Mouse (Mus musculus): ENCODE results near the gene Olfr1046. TPM values are rescaled to one million over a fixed set of nuclear protein-coding genes. Genes with fewer than 3 reads are reported as not detected.
"Not testable (repeated sequence)": the region's sequence is repeated elsewhere in the genome, so short reads cannot be mapped to it uniquely, and the experiment has no call there.

The Olfr1046 gene
- polyA plus RNA-seq (2012; ENCODE audit: insufficient read depth, low replicate concordance), result not detected in 2 replicates

DNA sequence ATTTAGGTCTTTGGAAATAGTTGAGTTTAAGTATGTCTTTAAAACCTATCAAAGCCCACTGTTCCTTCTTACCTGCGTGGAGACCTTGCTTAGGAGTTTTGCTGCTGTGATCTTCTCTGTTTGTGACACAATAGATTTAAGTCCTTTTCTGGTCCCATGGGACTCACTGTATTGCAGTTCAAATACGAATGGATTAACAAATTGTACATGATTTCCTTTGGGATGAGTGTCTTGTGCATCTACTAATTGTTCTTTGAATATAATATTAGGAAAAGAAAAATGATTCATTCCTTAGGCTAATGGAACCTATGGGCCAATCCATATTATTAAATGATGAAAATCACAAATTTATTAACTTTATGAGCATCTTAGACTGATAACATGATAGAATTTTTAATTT, at the start of gene Olfr1046:
Olfr1046 (minus strand) TSS at position 101 of the 400 bp plus-strand sequence.
- TF ChIP-seq FLI1 (IDR thresholded peaks at IDR 0.05; ENCODE audit: low read length), result no peak
- TF ChIP-seq GATA1 (IDR thresholded peaks at IDR 0.05; ENCODE audit: borderline replicate concordance, low read length), result no peak
- H3K36me3 ChIP-seq (replicated peaks; ENCODE audit: low read length), result no peaks in the 10 kb centered on the region
- no peaks in the 10 kb centered on the region for H3K27me3 ChIP-seq (replicated peaks)
- no peak within 1 kb of the TSS for H3K4me3 ChIP-seq (replicated peaks)
- no peaks in the 10 kb centered on the region for H3K4me1 ChIP-seq
- H3K9me3 ChIP-seq, result no peaks in the 10 kb centered on the region

DNA sequence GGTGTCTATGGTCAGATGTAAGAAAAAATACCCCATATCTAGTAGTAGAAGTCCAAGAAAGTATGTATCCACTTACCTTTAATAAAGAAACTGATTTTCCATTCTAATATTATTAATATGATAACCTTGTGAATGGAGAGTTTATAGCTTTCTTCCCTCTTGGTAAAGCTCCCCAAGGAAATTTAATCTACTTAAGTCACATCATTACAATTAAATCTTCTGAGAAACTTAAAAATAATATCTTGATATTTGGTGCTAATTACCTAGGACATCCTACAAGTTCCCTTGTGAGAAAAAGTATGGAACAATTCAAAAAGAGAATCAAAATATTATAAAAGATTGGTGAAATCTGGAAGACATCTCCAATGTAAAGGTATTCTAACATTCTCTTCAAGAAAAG, 39.1 kb upstream of the Olfr1046 start, which contains the start of gene Olfr1049:
Olfr1049 (minus strand) TSS at position 101 of the 400 bp plus-strand sequence.
- H3K4me1 ChIP-seq; H3K36me3 ChIP-seq (replicated peaks; ENCODE audit: low read length); H3K27me3 ChIP-seq (replicated peaks); H3K4me3 ChIP-seq (replicated peaks); H3K9me3 ChIP-seq: not testable (repeated sequence)

DNA sequence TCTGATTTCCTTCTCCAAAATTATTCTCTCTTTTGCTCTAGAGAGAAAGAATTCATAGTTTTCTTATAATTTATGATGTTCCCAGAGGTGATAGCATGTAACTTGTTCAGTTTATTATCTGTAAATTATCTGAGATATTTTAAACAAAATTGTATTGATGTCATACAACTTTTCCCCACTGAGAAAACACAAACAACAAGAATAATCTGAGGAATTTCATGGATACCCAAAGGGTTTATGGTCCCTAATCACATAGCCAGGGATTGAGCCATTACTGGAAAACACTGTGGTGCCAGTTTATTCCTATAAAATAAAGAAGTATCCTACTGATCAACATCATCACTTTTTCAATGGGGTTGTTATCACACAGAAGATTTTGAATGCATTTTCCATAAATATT, 21.1 kb upstream of the Olfr1046 start, which contains the start of gene Olfr1048:
Olfr1048 (minus strand) TSS at position 101 of the 400 bp plus-strand sequence.
- Histone ChIP-seq H3K4me3 (replicated peaks) (no peak within 1 kb of the TSS), H3K4me1 (no peaks in the 10 kb centered on the region)
- TF ChIP-seq FLI1 (IDR thresholded peaks at IDR 0.05; ENCODE audit: low read length) (no peak), GATA1 (IDR thresholded peaks at IDR 0.05; ENCODE audit: borderline replicate concordance, low read length) (no peak)

DNA sequence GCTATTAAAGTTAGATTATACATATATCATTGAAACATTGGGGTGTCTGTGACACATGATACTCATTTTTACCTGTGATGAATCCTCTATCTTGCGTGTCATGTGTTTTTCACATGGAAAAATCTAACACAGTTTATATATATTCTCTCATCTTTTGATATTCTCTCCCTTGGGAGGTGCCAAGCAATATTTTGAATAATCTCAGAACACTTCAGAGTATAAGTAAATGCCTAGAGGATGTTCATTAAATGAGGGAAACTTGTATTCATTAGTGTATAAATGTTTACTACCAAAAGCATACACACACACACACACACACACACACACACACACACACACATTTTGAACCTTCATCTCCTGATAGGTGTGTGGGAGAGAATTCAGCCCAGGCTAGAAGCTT, 12.2 kb upstream of the Olfr1046 start, which contains the start of gene Olfr1047:
Olfr1047 (minus strand) TSS at position 101 of the 400 bp plus-strand sequence.
- H3K27me3 ChIP-seq (replicated peaks), result no peaks in the 10 kb centered on the region
- no peaks in the 10 kb centered on the region for H3K36me3 ChIP-seq (replicated peaks; ENCODE audit: low read length)
- TF ChIP-seq GATA1 (IDR thresholded peaks at IDR 0.05; ENCODE audit: borderline replicate concordance, low read length) (no peak), FLI1 (IDR thresholded peaks at IDR 0.05; ENCODE audit: low read length) (no peak)
- H3K4me1 ChIP-seq, result no peaks in the 10 kb centered on the region
- peaks cover 3% of the 10 kb centered on the region; the same call in 1 of the 2 replicates for H3K9me3 ChIP-seq
- H3K4me3 ChIP-seq (replicated peaks), result no peak within 1 kb of the TSS

More for the DNA sequence above, 21.1 kb upstream of the Olfr1046 start, which contains the start of gene Olfr1048:
- Histone ChIP-seq H3K36me3 (replicated peaks; ENCODE audit: low read length) (no peaks in the 10 kb centered on the region), H3K9me3 (no peaks in the 10 kb centered on the region; the same call in 1 of the 2 replicates), H3K27me3 (replicated peaks) (no peaks in the 10 kb centered on the region)

DNA sequence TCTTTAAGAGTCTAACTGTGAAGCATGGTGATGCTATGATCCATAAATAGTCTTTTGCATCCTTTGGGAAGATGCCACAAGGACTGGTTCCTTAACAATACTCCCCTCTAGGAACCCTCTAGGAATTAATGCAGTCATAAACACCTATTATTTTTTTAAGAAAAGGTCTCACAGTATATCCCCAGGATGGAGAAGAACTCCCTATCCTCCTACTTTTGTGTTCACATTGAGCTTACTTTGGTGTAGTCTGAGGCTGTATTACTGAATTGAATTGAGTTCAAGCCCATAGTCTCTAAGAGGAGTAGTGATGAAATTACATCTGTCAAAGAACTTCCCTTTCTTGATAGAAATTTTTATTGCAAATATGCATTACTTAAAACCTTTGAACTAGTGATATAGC, 16.2 kb downstream of the Olfr1046 start, which contains the start of gene Olfr1045:
Olfr1045 (minus strand) TSS at position 101 of the 400 bp plus-strand sequence.
- H3K4me3 ChIP-seq (replicated peaks), result no peak within 1 kb of the TSS
- no peaks in the 10 kb centered on the region for H3K36me3 ChIP-seq (replicated peaks; ENCODE audit: low read length)
- no peak for TF ChIP-seq GATA1 (IDR thresholded peaks at IDR 0.05; ENCODE audit: borderline replicate concordance, low read length)
- no peak for TF ChIP-seq FLI1 (IDR thresholded peaks at IDR 0.05; ENCODE audit: low read length)
- H3K4me1 ChIP-seq, result no peaks in the 10 kb centered on the region
- H3K9me3 ChIP-seq, result 0 out of 2 replicates have a peak, but pooled peaks cover 2% of the 10 kb centered on the region
- no peaks in the 10 kb centered on the region for H3K27me3 ChIP-seq (replicated peaks)

DNA sequence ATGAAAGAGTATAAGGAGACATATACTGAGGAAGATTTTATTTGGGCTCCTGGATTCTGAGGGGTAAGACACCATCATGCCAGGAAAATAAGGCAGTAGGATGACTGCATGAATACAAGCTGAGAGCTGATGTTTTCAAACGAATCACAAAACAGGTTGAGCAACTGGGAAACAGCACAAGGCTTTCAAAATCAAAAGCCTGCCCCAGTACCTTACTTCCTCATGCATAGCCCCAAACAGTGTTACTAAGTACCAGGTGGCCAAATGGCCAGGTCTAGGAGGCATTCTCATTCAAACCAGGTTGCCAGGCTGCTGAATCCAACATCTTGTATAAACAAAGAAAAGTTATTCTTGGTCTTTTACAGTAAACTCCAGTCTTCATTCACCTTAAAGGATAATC, 23.3 kb downstream of the Olfr1046 start:
- no peaks in the 10 kb centered on the region for H3K27me3 ChIP-seq (replicated peaks)
- no peak overlapping the region for H3K4me3 ChIP-seq (replicated peaks)
- H3K36me3 ChIP-seq (replicated peaks; ENCODE audit: low read length), result no peaks in the 10 kb centered on the region
- H3K4me1 ChIP-seq, result no peaks in the 10 kb centered on the region
- no peaks in the 10 kb centered on the region for H3K9me3 ChIP-seq
- TF ChIP-seq GATA1 (IDR thresholded peaks at IDR 0.05; ENCODE audit: borderline replicate concordance, low read length), result no peak
- no peak for TF ChIP-seq FLI1 (IDR thresholded peaks at IDR 0.05; ENCODE audit: low read length)

DNA sequence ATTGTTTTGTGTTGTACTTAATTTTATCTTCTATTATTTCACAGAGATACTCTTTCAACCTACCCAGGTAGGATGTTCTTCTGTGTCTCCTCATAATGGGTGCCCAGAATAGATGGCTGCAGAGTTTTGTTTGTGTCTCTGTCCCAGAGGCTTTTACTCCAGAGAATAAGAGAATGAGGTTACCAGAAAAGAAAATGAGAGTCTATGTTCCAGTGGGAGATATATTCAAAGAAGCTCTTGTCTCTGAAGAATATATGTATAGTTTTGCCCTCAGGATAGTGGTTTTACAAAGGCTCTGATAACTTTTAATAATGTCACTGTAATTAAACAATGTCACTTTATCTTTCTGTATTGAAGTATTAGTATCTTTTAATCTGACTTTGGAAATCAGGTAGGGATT, 33.5 kb downstream of the Olfr1046 start, which contains the start of gene Olfr52:
Olfr52 (minus strand) TSS at position 101 of the 400 bp plus-strand sequence.
- no peak for TF ChIP-seq FLI1 (IDR thresholded peaks at IDR 0.05; ENCODE audit: low read length)
- no peak for TF ChIP-seq GATA1 (IDR thresholded peaks at IDR 0.05; ENCODE audit: borderline replicate concordance, low read length)
- Histone ChIP-seq H3K27me3 (replicated peaks) (no peaks in the 10 kb centered on the region), H3K36me3 (replicated peaks; ENCODE audit: low read length) (no peaks in the 10 kb centered on the region), H3K4me1 (no peaks in the 10 kb centered on the region), H3K9me3 (0 out of 2 replicates have a peak, but pooled peaks cover 4% of the 10 kb centered on the region), H3K4me3 (replicated peaks) (no peak within 1 kb of the TSS)

DNA sequence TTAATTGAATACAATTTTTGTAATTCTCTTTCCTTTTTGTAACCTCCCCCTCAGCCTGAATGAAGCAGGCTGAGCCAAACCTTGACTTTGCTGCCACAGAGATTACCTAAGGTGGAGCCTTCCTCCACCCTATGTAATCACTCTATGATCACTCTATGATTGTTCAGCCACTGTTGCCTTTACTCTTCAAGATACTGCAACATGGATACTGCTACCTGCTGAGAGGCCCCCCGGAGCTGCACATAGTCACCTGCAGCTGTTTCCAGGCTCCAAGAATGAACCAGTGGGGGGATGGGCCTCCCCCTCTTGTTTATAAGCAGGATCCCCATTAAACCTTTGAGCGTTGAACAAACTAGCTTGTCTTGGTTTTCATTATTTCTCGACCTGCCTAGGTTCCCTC, 39.2 kb downstream of the Olfr1046 start:
- Histone ChIP-seq H3K4me3 (replicated peaks) (no peak overlapping the region), H3K9me3 (0 out of 2 replicates have a peak, but pooled peaks cover 4% of the 10 kb centered on the region), H3K4me1 (no peaks in the 10 kb centered on the region), H3K36me3 (replicated peaks; ENCODE audit: low read length) (no peaks in the 10 kb centered on the region), H3K27me3 (replicated peaks) (no peaks in the 10 kb centered on the region)
- no peak for TF ChIP-seq GATA1 (IDR thresholded peaks at IDR 0.05; ENCODE audit: borderline replicate concordance, low read length)
- no peak for TF ChIP-seq FLI1 (IDR thresholded peaks at IDR 0.05; ENCODE audit: low read length)

DNA sequence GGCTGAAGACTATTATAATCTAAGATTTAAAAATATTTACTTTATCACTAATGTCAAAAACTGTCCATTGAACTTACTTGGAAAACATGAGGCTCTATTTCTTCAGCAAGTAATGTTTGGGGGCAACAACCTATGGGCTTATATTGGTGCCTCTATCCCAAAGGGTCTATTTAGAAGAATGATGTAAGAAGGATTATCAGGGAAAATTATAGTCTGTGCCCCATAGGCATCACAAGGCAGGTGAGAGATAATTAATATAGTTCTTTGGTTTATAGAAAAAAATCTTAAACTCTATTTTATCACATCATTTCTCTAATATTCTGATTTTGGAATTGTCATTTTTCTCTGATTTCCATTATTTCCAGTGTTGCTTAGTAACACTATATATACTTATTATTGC, 41.4 kb downstream of the Olfr1046 start, which contains the start of gene Olfr1044:
Olfr1044 (minus strand) TSS at position 101 of the 400 bp plus-strand sequence.
- Histone ChIP-seq H3K4me3 (replicated peaks) (no peak within 1 kb of the TSS), H3K4me1 (no peaks in the 10 kb centered on the region), H3K9me3 (0 out of 2 replicates have a peak, but pooled peaks cover 4% of the 10 kb centered on the region), H3K36me3 (replicated peaks; ENCODE audit: low read length) (no peaks in the 10 kb centered on the region), H3K27me3 (replicated peaks) (no peaks in the 10 kb centered on the region)
- TF ChIP-seq GATA1 (IDR thresholded peaks at IDR 0.05; ENCODE audit: borderline replicate concordance, low read length) (no peak), FLI1 (IDR thresholded peaks at IDR 0.05; ENCODE audit: low read length) (no peak)

DNA sequence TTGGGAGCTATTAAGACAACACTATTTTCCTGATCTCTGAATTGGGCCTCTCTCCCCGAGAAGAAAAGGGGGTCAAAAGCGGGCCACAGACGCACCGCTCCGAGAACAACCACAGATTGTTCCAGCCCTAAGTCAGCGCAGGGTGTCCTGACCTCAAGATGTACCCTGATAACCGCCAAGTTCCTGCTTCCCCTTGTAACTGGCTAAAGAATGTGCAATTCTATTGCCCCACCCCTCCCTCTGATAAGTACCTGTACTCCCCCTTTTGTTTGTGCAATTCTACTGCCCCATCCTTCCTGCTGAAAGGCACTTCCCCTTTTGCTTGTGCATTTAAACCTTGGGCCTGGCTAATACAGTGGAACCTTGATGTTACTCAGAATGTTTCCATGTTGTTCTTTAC, 43.7 kb downstream of the Olfr1046 start:
- not testable (repeated sequence) for H3K4me1 ChIP-seq; H3K4me3 ChIP-seq (replicated peaks); H3K36me3 ChIP-seq (replicated peaks; ENCODE audit: low read length); H3K9me3 ChIP-seq; H3K27me3 ChIP-seq (replicated peaks)
